Mouse (Mus musculus) heart, embryonic 16.5 days (tissue): Measurements from ENCODE around the gene Cic. TPM values are rescaled to one million over a fixed set of nuclear protein-coding genes. Genes with fewer than 3 reads are reported as not detected.

Source experiments
- ATAC-seq: fragments of 200-750 bp; cut with Nextera tagmentation; replicated peaks from 2 replicates; pipeline ENCODE4 v1.8.0; 2017; ENCODE audit warnings: moderate number of reproducible peaks; ENCODE audit not compliant: insufficient read depth, low FRiP score; ENCODE audit errors: extremely low read depth
- H3K27ac ChIP-seq: fragments of 300-500 bp; sonication (generic); 2 replicates; pipeline ENCODE4 v1.5.1; 2014; ENCODE audit warnings: mild to moderate bottlenecking, low read length, control low read depth, moderate library complexity
- H3K27me3 ChIP-seq: fragments of 300-500 bp; sonication (generic); 2 replicates; pipeline ENCODE4 v1.6.1; 2014; ENCODE audit warnings: low read length, mixed read lengths; ENCODE audit not compliant: control insufficient read depth, insufficient read depth
- H3K36me3 ChIP-seq: fragments of 300-500 bp; sonication (generic); 2 replicates; pipeline ENCODE4 v1.6.1; 2014; ENCODE audit not compliant: control insufficient read depth, insufficient read depth
- H3K4me1 ChIP-seq: fragments of 300-500 bp; sonication (generic); 2 replicates; pipeline ENCODE4 v1.6.1; 2014; ENCODE audit warnings: low read length, mixed read lengths; ENCODE audit not compliant: control insufficient read depth, insufficient read depth
- H3K4me2 ChIP-seq: fragments of 300-500 bp; sonication (generic); 2 replicates; pipeline ENCODE4 v1.6.1; 2014; ENCODE audit warnings: low read depth, mild to moderate bottlenecking, control low read depth, low read length
- H3K4me3 ChIP-seq: fragments of 300-500 bp; sonication (generic); 2 replicates; pipeline ENCODE4 v1.5.1; 2014; ENCODE audit warnings: mild to moderate bottlenecking, control low read depth, low read length
- H3K9ac ChIP-seq: fragments of 300-500 bp; sonication (generic); 2 replicates; pipeline ENCODE4 v1.6.1; 2014; ENCODE audit warnings: low read length, control low read depth
- H3K9me3 ChIP-seq: fragments of 300-500 bp; sonication (generic); replicated peaks from 2 replicates; pipeline ENCODE4 v1.6.1; 2016; ENCODE audit warnings: low read length; ENCODE audit not compliant: control insufficient read depth
- WGBS: fragments of 180-500 bp; shearing (Covaris S2); extraction: QIAGEN DNeasy Blood & Tissue Kit; methylation state at CpG from one replicate; pipeline ENCODE4 v1.1.7; 2014; 5-methylcytosine and 5-hydroxymethylcytosine counted together
- polyA plus RNA-seq: library from polyadenylated mRNA; unstranded; fragments of >200 nt; fragmentation: Nextera tagmentation; extraction: Ambion mirVana; gene quantifications from 2 replicates; pipeline ENCODE4 v1.2.1, GENCODE M21; 2015

The Cic gene
- polyA plus RNA-seq: 22.7 and 24.7 TPM in 2 replicates

DNA sequence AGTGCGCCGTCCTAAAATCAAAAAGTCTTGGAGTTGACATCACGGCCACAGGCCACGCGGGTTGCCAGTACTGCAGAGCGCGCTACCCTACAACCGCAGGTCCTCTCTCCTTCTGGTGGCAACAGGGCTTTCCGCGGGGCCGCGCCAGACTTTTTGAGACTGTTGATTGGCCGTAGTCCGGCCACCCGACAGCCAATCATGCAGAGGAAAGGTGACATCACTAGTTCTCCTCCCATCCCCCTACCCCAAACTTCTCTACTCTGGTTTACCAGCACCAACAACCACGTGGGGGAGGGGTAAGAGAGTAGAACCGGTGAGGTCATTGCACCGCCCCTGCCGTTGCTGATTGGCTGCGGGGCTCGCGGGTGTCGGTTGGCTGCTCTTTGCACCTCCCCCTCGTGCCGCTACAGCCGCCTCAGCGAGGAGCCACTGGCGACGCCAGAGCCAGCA lies at the start of gene Cic:
Gene Cic, plus strand, starts transcription at position 404 of the 450 bp plus-strand sequence.
- peak; percentile 85 for ATAC-seq
- WGBS: 0% methylated on average over 29 of the region's 29 CpGs
- Histone ChIP-seq H3K9ac (peak within 1 kb of the TSS; percentile 92), H3K4me3 (peak within 1 kb of the TSS; percentile 89), H3K9me3 (no peaks in the 10 kb centered on the region), H3K27me3 (no peaks in the 10 kb centered on the region), H3K27ac (peak within 1 kb of the TSS; percentile 96), H3K36me3 (0 out of 2 replicates have a peak, but pooled peaks cover 5% of the 10 kb centered on the region), H3K4me2 (peak within 1 kb of the TSS; percentile 80), H3K4me1 (peaks cover 19% of the 10 kb centered on the region)

DNA sequence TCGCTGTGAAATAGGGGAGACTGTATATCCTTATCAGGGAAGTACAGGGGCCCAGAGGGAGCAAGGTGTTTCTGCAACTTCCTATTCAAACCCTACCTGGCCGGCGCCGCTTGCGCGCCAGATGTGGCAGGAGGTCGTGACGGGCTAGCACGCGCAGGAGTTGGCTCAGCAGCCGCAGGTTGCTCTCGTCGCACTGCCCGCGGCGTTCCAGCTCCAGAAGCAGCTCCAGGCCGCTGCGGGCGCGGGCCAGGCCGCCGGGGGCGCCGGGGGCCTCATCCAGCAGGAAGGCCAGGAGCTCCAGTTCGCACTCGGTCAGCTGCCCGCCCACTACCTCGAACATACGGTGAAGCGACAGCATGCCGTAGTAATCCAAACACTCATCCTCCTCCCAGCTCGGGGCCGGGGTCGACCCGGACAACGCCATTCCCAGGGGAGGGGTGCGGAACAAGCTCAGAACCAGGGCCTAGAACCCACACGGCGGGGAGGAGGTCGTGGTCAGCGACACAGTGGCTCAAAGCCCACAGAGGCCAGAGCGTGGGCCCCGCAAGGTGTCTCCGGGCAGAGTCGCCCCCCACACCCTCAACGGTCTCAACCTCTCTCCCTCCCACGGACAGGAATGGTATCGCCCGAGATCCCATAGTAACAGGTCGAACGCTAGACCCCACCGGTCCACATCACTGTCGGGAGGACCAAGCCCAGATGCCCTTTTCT lies 48.6 kb upstream of the Cic start:
- no peaks in the 10 kb centered on the region for H3K9me3 ChIP-seq
- peak overlapping the region; percentile 83 for H3K4me3 ChIP-seq
- peak overlapping the region; percentile 81 for H3K27ac ChIP-seq
- H3K4me1 ChIP-seq: peaks cover 27% of the 10 kb centered on the region
- H3K4me2 ChIP-seq: peak overlapping the region; percentile 96
- under 1% methylated on average over 53 of the region's 53 CpGs for WGBS
- peak overlapping the region; percentile 88 for H3K9ac ChIP-seq
- peak; percentile 10; the same call in 1 of the 2 replicates for ATAC-seq
- H3K27me3 ChIP-seq: no peaks in the 10 kb centered on the region
- peaks cover 5% of the 10 kb centered on the region; the same call in 1 of the 2 replicates for H3K36me3 ChIP-seq

- Histone ChIP-seq H3K4me3 (peak overlapping the region; percentile 83), H3K9me3 (no peaks in the 10 kb centered on the region), H3K27ac (peak overlapping the region; percentile 81), H3K27me3 (no peaks in the 10 kb centered on the region), H3K4me2 (peak overlapping the region; percentile 96), H3K36me3 (peaks cover 6% of the 10 kb centered on the region), H3K4me1 (peaks cover 27% of the 10 kb centered on the region), H3K9ac (peak overlapping the region; percentile 88)
- WGBS: 0% methylated on average over 16 of the region's 16 CpGs
- no peak; the same call in 1 of the 2 replicates for ATAC-seq
Observed at GRCm38 (mm10) chr7:25219416-25219750, 48.1 kb upstream of the Cic start.

DNA sequence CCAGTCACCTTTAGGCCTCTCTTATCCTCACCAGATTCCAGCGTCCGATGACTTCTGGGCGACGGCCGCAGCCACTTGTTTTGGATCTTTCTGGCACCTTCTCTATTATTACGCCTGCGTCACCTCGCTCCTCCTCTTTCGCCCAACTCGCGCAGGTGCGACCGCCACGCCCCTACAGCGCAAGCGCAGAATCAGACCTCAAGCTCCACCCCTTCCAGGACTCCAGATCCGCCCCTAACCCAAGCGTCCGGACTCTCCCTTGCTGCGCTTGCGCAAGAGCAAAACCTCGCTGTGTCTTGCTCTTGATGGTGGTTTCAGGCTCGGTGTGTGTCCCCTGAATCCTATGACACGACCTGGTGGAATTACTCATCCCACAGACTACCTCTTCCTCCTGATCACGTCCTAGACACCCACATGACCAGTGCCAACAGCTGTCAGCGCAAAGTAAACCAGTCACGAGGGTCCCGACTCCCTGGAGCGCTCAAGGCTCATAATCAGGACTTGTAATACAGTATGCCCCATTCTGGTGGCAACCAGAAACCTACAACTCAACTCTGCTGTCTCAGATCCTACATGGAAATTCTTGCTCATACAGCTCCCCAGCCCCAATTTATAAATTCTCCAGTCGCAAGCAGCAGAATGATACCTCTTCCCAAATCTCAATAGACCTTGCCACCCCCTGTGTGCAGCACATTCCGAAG lies 47.6 kb upstream of the Cic start:
- Histone ChIP-seq H3K27ac (peak overlapping the region; percentile 84), H3K4me1 (peaks cover 27% of the 10 kb centered on the region), H3K36me3 (peaks cover 8% of the 10 kb centered on the region), H3K9ac (peak overlapping the region; percentile 88), H3K4me2 (peak overlapping the region; percentile 96), H3K9me3 (no peaks in the 10 kb centered on the region), H3K27me3 (no peaks in the 10 kb centered on the region), H3K4me3 (peak overlapping the region; percentile 83)
- peak; percentile 76 for ATAC-seq
- 2% methylated on average over 31 of the region's 31 CpGs for WGBS

- Histone ChIP-seq H3K9me3 (no peaks in the 10 kb centered on the region), H3K27me3 (no peaks in the 10 kb centered on the region), H3K4me2 (peak within 1 kb of the TSS; percentile 96), H3K36me3 (peaks cover 7% of the 10 kb centered on the region), H3K27ac (peak within 1 kb of the TSS; percentile 88), H3K9ac (peak within 1 kb of the TSS; percentile 88), H3K4me1 (peaks cover 27% of the 10 kb centered on the region), H3K4me3 (peak within 1 kb of the TSS; percentile 83)
- 2% methylated on average over 20 of the region's 20 CpGs for WGBS
- ATAC-seq: no peak
Observed at GRCm38 (mm10) chr7:25220457-25221101, 46.9 kb upstream of the Cic start, which contains the start of gene Dedd2. Gene Dedd2, minus strand, starts transcription at chr7:25220615.

DNA sequence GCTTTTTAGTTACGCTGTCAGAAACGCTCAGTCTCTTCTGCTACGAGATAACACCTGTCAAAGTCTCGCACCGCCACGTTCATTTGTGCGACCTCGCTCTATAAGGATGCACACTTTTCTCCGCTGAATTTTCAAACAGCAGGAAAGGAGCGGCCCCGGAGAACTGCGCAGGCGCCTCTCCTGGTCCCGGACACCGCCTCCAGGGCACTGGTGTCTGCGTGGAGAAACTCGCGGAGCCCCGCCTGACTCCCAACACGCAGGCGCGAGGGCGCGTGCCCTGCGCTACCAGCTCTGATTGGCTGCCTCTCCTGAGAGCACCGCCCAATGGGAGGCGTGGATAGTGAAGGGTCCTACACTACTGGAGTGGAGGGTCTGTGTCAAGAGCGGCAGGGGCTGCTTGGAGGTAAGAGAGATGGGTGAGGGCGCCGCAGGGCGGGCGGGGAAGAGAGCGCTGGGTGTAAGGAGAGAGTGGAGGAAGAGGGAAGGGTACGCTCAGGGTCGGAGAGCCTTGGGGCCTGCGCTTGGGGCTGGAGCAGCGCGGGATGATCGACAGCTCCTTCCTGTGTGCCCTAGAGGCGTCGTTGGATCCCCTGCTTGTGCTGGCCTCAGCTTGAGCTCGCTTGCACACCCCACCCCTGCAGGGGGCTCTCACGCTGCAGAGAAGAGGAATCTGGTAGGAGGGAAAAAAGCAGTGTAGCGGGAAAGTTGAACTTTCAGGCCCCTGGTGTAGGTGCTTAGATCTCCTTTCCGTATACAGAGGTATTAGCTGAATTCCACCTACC lies 46.2 kb upstream of the Cic start, which contains the start of gene Zfp526:
Gene Zfp526, plus strand, starts transcription at position 324 of the 782 bp plus-strand sequence.
- ATAC-seq: peak; percentile 90
- no peaks in the 10 kb centered on the region for H3K9me3 ChIP-seq
- no peaks in the 10 kb centered on the region for H3K27me3 ChIP-seq
- peak within 1 kb of the TSS; percentile 96 for H3K4me2 ChIP-seq
- WGBS: 1% methylated on average over 45 of the region's 45 CpGs
- peak within 1 kb of the TSS; percentile 83 for H3K4me3 ChIP-seq
- peak within 1 kb of the TSS; percentile 84 for H3K9ac ChIP-seq
- H3K36me3 ChIP-seq: peaks cover 14% of the 10 kb centered on the region
- peak within 1 kb of the TSS; percentile 88 for H3K27ac ChIP-seq
- peaks cover 27% of the 10 kb centered on the region for H3K4me1 ChIP-seq

DNA sequence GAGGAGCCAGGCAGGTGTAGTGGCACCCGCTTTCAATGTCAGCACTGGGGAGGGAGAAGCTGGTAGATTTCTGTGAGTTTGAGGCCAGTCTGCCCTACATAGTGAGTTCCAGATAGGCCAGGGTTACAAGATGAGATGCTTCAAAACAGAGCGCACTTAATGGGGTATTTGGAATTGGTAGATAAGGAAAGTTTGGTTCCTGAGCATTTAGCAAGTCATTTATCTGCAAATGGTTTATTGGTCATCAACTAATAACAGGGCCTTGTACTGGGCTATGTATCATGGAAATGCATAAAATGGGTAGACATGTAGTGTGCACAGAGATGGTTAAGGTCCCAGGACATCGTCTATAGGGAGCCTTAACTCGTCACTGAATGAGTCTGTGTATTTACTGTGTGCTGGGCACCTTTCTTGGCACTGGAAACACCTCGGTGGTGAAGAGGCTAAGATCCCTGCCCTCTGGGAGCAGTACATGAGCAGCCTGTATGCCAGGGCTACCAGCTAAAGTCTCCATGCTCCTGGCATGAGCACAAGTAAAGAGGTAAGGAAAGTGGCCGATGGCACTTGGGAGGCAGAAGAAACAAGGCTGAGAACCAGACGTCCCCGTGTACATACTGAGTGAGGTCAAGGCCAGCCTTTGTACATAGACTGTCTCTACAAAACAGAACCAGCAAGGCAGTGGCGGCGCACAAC lies 45.1 kb upstream of the Cic start:
- Histone ChIP-seq H3K4me3 (peak overlapping the region; percentile 83), H3K27ac (no peak overlapping the region), H3K9me3 (no peaks in the 10 kb centered on the region), H3K4me1 (peaks cover 27% of the 10 kb centered on the region), H3K36me3 (peaks cover 23% of the 10 kb centered on the region), H3K27me3 (no peaks in the 10 kb centered on the region), H3K9ac (peak overlapping the region; percentile 84), H3K4me2 (peak overlapping the region; percentile 68)
- 79% methylated on average over 10 of the region's 10 CpGs for WGBS
- no peak for ATAC-seq
